Mouse (Mus musculus) CD4-positive, CD25-positive, alpha-beta regulatory T cell (primary cell): Measurements from ENCODE around the gene Stim2. TPM values are rescaled to one million over a fixed set of nuclear protein-coding genes. Genes with fewer than 3 reads are reported as not detected.

Experiments
- polyA plus RNA-seq: library from polyadenylated mRNA; unstranded; fragments of 100-300 nt; shearing (Covaris generic); gene quantifications from one replicate; pipeline ENCODE4 v1.2.1, GENCODE M21; 2017

Stim2 gene
- polyA plus RNA-seq: 73.2 TPM

GRCm38 (mm10) chr5:53998146-53998742 lies at the start of gene Stim2:
Gene Stim2, plus strand, starts transcription at chr5:53998499.

Other genes with a start within 250 kb of the Stim2 start
- gene Tbc1d19, start 188.9 kb upstream of the Stim2 start, polyA plus RNA-seq: 4.1 TPM